Mouse (Mus musculus) ES-E14 (cell line): ENCODE measurements around the gene Itgax.

Source experiments
- CHD2 ChIP-seq: IDR thresholded peaks from 2 replicates; pipeline ENCODE4 v1.6.1; 2014; ENCODE audit warnings: mild to moderate bottlenecking, low read depth, low read length, inconsistent platforms
- HCFC1 ChIP-seq: IDR thresholded peaks from 2 replicates; pipeline ENCODE4 v1.6.1; 2012; ENCODE audit warnings: low read length, inconsistent platforms, borderline replicate concordance; ENCODE audit not compliant: insufficient read depth
- MAFK ChIP-seq: IDR thresholded peaks from 2 replicates; pipeline ENCODE4 v1.6.1; 2014; ENCODE audit warnings: mild to moderate bottlenecking, low read depth, low read length, inconsistent platforms; ENCODE audit not compliant: insufficient read depth
- ZNF384 ChIP-seq: IDR thresholded peaks from 2 replicates; pipeline ENCODE4 v1.6.1; 2012; ENCODE audit warnings: low read depth, low read length, inconsistent platforms

GRCm38 (mm10) chr7:128178385-128178784 is 49.0 kb downstream of the Itgax start:
- TF ChIP-seq HCFC1 (no peak), CHD2 (no peak), ZNF384 (no peak), MAFK (no peak)
